8 mouse cellular contexts compared by ENCODE assay signal in the genomic region with DNA sequence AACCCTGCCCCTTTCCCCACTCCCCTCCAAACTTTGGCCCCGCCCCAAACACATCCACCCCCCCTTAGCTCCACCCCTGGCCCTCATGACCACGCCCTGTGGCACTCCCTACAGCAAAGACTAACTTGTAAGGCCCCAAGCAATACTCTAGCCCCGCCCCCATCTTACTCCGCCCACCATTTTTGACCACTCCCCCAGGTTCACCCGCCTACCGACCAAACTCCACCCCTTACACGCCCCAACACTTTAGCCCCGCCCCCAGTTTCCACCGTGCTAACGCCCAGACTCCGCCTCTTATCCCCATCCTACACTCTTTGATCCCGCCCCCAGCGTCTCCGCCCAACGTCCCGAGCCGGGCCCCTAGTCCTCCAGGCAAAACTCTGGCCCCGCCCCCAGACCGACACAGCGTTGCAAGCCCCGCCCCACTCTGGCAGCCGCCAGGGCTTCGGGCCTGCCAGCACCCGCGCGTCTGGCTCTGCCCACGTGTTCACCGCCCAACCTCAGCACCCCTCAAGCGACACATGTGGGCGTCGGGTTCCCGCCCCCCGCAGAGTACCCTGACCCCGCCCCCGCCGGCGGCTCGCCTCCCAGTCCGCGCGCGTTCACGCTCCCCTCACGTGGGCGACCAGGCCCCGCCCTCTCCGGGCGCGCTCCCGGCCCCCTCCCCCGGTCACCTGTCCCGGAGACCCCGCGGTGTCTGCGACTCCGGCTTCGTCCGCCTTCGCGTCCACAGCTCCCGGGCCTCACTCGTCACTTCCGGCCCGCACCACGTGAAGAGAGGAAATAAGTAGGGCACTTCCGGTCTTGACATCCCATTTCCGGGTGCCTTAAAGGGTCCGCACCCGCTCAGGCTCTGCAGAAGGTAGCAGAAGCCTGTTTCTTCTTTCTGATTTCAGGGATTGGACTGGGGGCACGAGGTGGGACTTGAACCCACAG. TPM values are rescaled to one million over a fixed set of nuclear protein-coding genes. Genes with fewer than 3 reads are reported as not detected.
A peak's percentile ranks its signal among the peaks of the same experiment; 100 is the strongest.
DNase-seq lines count a peak whose midpoint lies in the region; ATAC-seq and TF ChIP-seq lines count a peak whose summit lies in the region.

A gene (minus strand): TSS at position 770 of the 936 bp plus-strand sequence.

- no peak for TF ChIP-seq CTCF in bone marrow macrophage, adult 2 months (IDR thresholded peaks at IDR 0.05; ENCODE audit: low read depth, low read length)
- TF ChIP-seq CTCF in embryonic fibroblast, embryonic 13.5 days (IDR thresholded peaks at IDR 0.05; ENCODE audit: borderline replicate concordance, insufficient read depth, low read length), result no peak

- 0 out of 2 replicates have a peak, but pooled peaks have one; percentile 50 for TF ChIP-seq POLR2A in bone marrow macrophage, adult 2 months (IDR thresholded peaks at IDR 0.05; ENCODE audit: borderline replicate concordance, low read depth, low read length)
- TF ChIP-seq POLR2A in embryonic fibroblast, embryonic 13.5 days (IDR thresholded peaks at IDR 0.05; ENCODE audit: low read depth, low read length), result 0 out of 2 replicates have a peak, but pooled peaks have one; percentile 33

- H3K9me3 ChIP-seq in heart, embryonic 10.5 days, result no peaks in the 10 kb centered on the region
- H3K9me3 ChIP-seq in kidney, embryonic 15.5 days (replicated peaks), result no peaks in the 10 kb centered on the region

- H3K9ac ChIP-seq in kidney, embryonic 15.5 days, result peak within 1 kb of the TSS; percentile 81

- WGBS in heart, embryonic 10.5 days, result 1% methylated on average over 69 of the region's 70 CpGs
- 1% methylated on average over 67 of the region's 70 CpGs for WGBS in kidney, embryonic 15.5 days

- H3K4me3 ChIP-seq in bone marrow macrophage, adult 2 months (ENCODE audit: insufficient read depth, low read length), result peak within 1 kb of the TSS; percentile 65
- peak within 1 kb of the TSS; percentile 57 for H3K4me3 ChIP-seq in embryonic fibroblast, embryonic 13.5 days (ENCODE audit: insufficient read depth, low read length)
- H3K4me3 ChIP-seq in heart, embryonic 10.5 days, result peak within 1 kb of the TSS; percentile 71
- peak within 1 kb of the TSS; percentile 79 for H3K4me3 ChIP-seq in kidney, embryonic 15.5 days (replicated peaks)

- DNase-seq in A20 (ENCODE audit: low read depth, low spot score) (peak; percentile 100), liver (peak; percentile 100)
- DNase-seq in heart, embryonic 10.5 days (ENCODE audit: low spot score), result peak; percentile 100
- peak; percentile 100 for DNase-seq in spleen, postnatal 4 days (ENCODE audit: low spot score in 2 of 2)

- H3K27ac ChIP-seq in bone marrow macrophage, adult 2 months (ENCODE audit: insufficient read depth, low read depth, low read length), result peak within 1 kb of the TSS; percentile 91
- peak within 1 kb of the TSS; percentile 80 for H3K27ac ChIP-seq in embryonic fibroblast, embryonic 13.5 days (ENCODE audit: insufficient read depth, low read length)
- H3K27ac ChIP-seq in heart, embryonic 10.5 days, result peak within 1 kb of the TSS; percentile 98
- H3K27ac ChIP-seq in kidney, embryonic 15.5 days, result peak within 1 kb of the TSS; percentile 99

- no peaks in the 10 kb centered on the region for H3K27me3 ChIP-seq in heart, embryonic 10.5 days (ENCODE audit: insufficient read depth, poor library complexity, severe bottlenecking)
- H3K27me3 ChIP-seq in kidney, embryonic 15.5 days, result no peaks in the 10 kb centered on the region

- ATAC-seq in kidney, embryonic 15.5 days (replicated peaks; ENCODE audit: low FRiP score), result peak; percentile 90
- peak; percentile 81 for ATAC-seq in monocyte, adult 5-6 weeks (replicated peaks; ENCODE audit: insufficient number of reproducible peaks, low FRiP score, low TSS enrichment, poor library complexity, severe bottlenecking)

- H3K36me3 ChIP-seq in heart, embryonic 10.5 days, result peaks cover 31% of the 10 kb centered on the region
- H3K36me3 ChIP-seq in kidney, embryonic 15.5 days, result peaks cover 33% of the 10 kb centered on the region

- peak within 1 kb of the TSS; percentile 71 for H3K4me2 ChIP-seq in kidney, embryonic 15.5 days

- peaks cover 11% of the 10 kb centered on the region for H3K4me1 ChIP-seq in bone marrow macrophage, adult 2 months (ENCODE audit: control insufficient read depth, insufficient read depth, low read length)
- H3K4me1 ChIP-seq in embryonic fibroblast, embryonic 13.5 days (ENCODE audit: control insufficient read depth, insufficient read depth, low read length), result no peaks in the 10 kb centered on the region
- H3K4me1 ChIP-seq in heart, embryonic 10.5 days, result peaks cover 11% of the 10 kb centered on the region; the same call in 1 of the 2 replicates
- peaks cover 17% of the 10 kb centered on the region for H3K4me1 ChIP-seq in kidney, embryonic 15.5 days

RNA-seq across cellular contexts. Expression of the gene that starts here (rescaled TPM):
- polyA plus RNA-seq in bone marrow macrophage, adult 2 months (2012; ENCODE audit: insufficient read depth, insufficient read length, missing spikeins), result 143 and 146 TPM in 2 replicates
- 66.0 and 70.9 TPM in 2 replicates for polyA plus RNA-seq in embryonic fibroblast, embryonic 13.5 days (2011; ENCODE audit: insufficient read length, low read depth, missing spikeins)
- polyA plus RNA-seq in heart, embryonic 10.5 days (2016; fragmentation: Nextera tagmentation; extraction: Ambion mirVana), result 19.6 and 31.0 TPM in 2 replicates
- polyA plus RNA-seq in kidney, embryonic 15.5 days (2015; fragmentation: Nextera tagmentation; extraction: Ambion mirVana), result 28.9 and 33.0 TPM in 2 replicates
- total RNA-seq in monocyte, adult 5-6 weeks (2017), result 231 to 284 TPM (median 256 TPM) in 3 replicates

Comparison
In these comparisons a context has a peak if more than half of its experiments do, and no peak if none do; other contexts are left out.
1. Peak in every context shown above with its lines: DNase-seq, ATAC-seq, H3K4me3 ChIP-seq and H3K27ac ChIP-seq.